Mouse (Mus musculus) heart, adult 2 months (tissue): ENCODE data around the gene Odf3l2. TPM values are rescaled to one million over a fixed set of nuclear protein-coding genes. Genes with fewer than 3 reads are reported as not detected.

Experiments used
- DNase-seq, 2 experiments: peaks; one replicate each; pipeline ENCODE4 v3.0.0; 2021
- H3K27ac ChIP-seq: fragments of 200-600 bp; 2 replicates; pipeline ENCODE4 v1.8.1; 2022
- H3K27me3 ChIP-seq: fragments of 200-500 bp; 2 replicates; pipeline ENCODE4 v1.6.1; 2012; ENCODE audit warnings: mild to moderate bottlenecking, low read length, inconsistent platforms, mixed read lengths; ENCODE audit not compliant: control insufficient read depth, insufficient read depth
- H3K36me3 ChIP-seq: fragments of 200-500 bp; 2 replicates; pipeline ENCODE4 v1.6.1; 2012; ENCODE audit warnings: low read length, inconsistent platforms; ENCODE audit not compliant: control insufficient read depth, insufficient read depth
- H3K4me1 ChIP-seq: fragments of 200-500 bp; 2 replicates; pipeline ENCODE4 v1.6.1; 2011; ENCODE audit warnings: low read length; ENCODE audit not compliant: control insufficient read depth, insufficient read depth
- H3K4me3 ChIP-seq: fragments of 200-600 bp; 2 replicates; pipeline ENCODE4 v1.8.1; 2022
- H3K79me2 ChIP-seq: fragments of 200-500 bp; replicated peaks from 2 replicates; pipeline ENCODE4 v1.6.1; 2012; ENCODE audit warnings: mild to moderate bottlenecking, inconsistent platforms, low read length, moderate library complexity, mixed read lengths; ENCODE audit not compliant: control insufficient read depth, insufficient read depth
- H3K9ac ChIP-seq: fragments of 200-500 bp; 2 replicates; pipeline ENCODE4 v1.6.1; 2012; ENCODE audit warnings: low read depth, mild to moderate bottlenecking, control low read depth, inconsistent platforms, low read length, mixed read lengths
- CTCF ChIP-seq: fragments of 200-600 bp; IDR thresholded peaks from 2 replicates; pipeline ENCODE4 v1.8.1; 2022; ENCODE audit warnings: antibody characterized with exemption, mild to moderate bottlenecking, moderate library complexity
- EP300 ChIP-seq: fragments of 200-500 bp; IDR thresholded peaks from 2 replicates; pipeline ENCODE4 v1.6.1; 2011; ENCODE audit warnings: low read depth, low read length, control low read depth; ENCODE audit not compliant: insufficient read depth
- POLR2A ChIP-seq: fragments of 200-500 bp; IDR thresholded peaks from 2 replicates; pipeline ENCODE4 v1.6.1; 2011; ENCODE audit warnings: mild to moderate bottlenecking, low read depth, low read length, control low read depth; ENCODE audit not compliant: insufficient read depth
- WGBS: fragments of 180-500 bp; shearing (Covaris S2); methylation state at CpG from one replicate; pipeline ENCODE4 v1.1.7; 2018; 5-methylcytosine and 5-hydroxymethylcytosine counted together
- intact Hi-C: fragments of 180-260 bp; cut with DNase I; formaldehyde crosslinking; loops from one replicate; pipeline ENCODE4 v1.15.1; 2025
- long read RNA-seq: library from polyadenylated mRNA; stranded (forward); transcript quantifications from one replicate; pipeline ENCODE4 v2.0.0, GENCODE M21; 2021
- polyA plus RNA-seq: library from polyadenylated mRNA; depleted of rRNA; stranded (reverse); fragments of >200 nt; gene quantifications from 2 replicates; pipeline ENCODE4 v1.2.3, GENCODE M21; 2012; rRNA removed
- total RNA-seq, 2 experiments: library from RNA; stranded (reverse); gene quantifications; 2 replicates each; pipeline ENCODE4 v1.2.3; 2021

The Odf3l2 gene
- not detected for total RNA-seq
- not detected in 2 replicates for polyA plus RNA-seq
- long read RNA-seq = 0 reads

DNA sequence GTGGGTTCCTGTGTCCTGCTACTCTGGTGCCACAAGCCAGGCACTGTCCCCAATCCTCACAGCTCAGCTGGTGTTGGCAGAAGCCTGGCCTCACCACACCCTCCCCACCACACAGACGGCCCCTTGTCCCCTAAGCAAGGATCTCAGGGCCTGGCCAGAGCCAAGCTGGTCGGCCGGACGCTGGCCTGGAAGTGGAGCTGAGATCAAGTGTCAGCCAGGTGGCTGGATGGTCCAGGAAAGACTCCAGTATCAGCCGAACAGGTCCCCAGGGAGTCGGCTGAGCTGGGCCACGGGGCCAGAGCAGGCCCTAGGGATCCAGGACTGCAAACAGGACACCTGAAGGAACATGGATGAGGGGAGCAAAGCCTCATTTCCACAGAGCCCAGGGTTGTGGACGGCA, at the start of gene Odf3l2:
Gene Odf3l2 (minus strand): TSS at position 28 of the 400 bp plus-strand sequence.
- TF ChIP-seq POLR2A (no peak), CTCF (no peak), EP300 (no peak)
- Histone ChIP-seq H3K4me1 (no peaks in the 10 kb centered on the region), H3K79me2 (no peaks in the 10 kb centered on the region), H3K27me3 (no peaks in the 10 kb centered on the region), H3K27ac (no peak within 1 kb of the TSS), H3K36me3 (no peaks in the 10 kb centered on the region), H3K4me3 (no peak within 1 kb of the TSS), H3K9ac (no peak within 1 kb of the TSS)
- WGBS = 56% methylated on average over 8 of the region's 8 CpGs
- no peak for DNase-seq
- intact Hi-C loops = no loop called here

DNA sequence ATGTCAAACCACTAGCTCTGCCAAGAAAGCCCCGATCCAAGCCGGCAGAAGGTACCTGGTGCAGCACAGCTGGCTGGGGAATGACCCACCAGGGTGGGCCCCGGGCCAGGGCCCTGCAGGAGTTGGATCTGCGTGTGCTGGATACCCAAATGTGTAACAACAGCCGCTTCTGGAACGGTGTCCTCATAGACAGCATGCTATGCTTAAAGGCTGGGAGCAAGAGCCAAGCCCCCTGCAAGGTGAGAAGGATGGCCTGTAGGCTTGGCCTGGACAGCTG, 48.8 kb upstream of the Odf3l2 start:
- H3K4me3 ChIP-seq = no peak overlapping the region
- H3K27ac ChIP-seq = peak overlapping the region; percentile 85
- H3K36me3 ChIP-seq = no peaks in the 10 kb centered on the region
- peaks cover 13% of the 10 kb centered on the region for H3K4me1 ChIP-seq
- H3K9ac ChIP-seq = peak overlapping the region; percentile 27
- WGBS = 56% methylated on average over 6 of the region's 6 CpGs
- DNase-seq = no peak
- no peaks in the 10 kb centered on the region for H3K79me2 ChIP-seq
- no peak for TF ChIP-seq CTCF
- TF ChIP-seq EP300 = no peak
- H3K27me3 ChIP-seq = no peaks in the 10 kb centered on the region
- intact Hi-C loops = loop anchor here (2.0 kb wide), 1 partner anchor 94 kb away; no protein-coding TSS in a partner anchor

DNA sequence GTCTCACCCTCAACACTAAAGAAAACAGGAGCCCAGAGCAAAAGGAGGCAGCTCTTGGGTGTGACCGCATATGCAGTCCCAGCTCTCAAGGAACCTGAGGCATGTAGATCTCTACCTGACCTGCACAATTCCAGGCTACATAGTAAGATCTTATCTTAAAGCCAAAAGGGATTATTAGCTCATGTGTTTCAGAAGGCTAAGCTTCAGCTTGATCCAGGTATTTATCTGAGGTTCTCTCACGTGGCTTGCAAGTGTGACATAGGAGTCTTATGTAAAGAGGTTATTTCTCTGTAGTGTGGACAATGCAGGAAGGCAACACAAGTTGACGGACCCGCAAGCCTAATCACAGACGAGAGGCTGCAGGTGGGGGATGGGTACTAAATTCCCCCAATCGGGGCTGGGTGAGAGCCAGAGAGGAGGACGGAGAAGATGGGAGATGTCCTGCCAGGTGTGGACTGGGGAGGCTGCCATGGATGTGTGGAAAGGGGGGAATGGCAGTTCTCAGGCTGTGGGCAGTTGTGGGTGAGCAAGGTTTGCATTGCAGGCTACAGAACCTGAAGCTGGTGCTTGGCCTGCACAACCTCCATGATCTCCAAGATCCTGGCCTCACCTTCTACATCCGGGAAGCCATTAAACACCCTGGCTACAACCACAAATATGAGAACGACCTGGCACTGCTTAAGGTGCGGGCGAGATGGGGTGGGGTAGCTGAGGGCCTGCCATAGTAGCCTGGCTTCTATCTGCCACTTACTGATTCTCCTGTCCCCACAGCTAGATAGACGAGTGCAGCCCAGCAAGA, 48.2 kb upstream of the Odf3l2 start:
- no peaks in the 10 kb centered on the region for H3K36me3 ChIP-seq
- no peak for DNase-seq
- H3K4me3 ChIP-seq = no peak overlapping the region
- peak overlapping the region; percentile 24; the same call in 1 of the 2 replicates for H3K9ac ChIP-seq
- H3K27ac ChIP-seq = peak overlapping the region; percentile 85
- 55% methylated on average over 12 of the region's 12 CpGs for WGBS
- H3K79me2 ChIP-seq = no peaks in the 10 kb centered on the region
- peaks cover 13% of the 10 kb centered on the region for H3K4me1 ChIP-seq
- intact Hi-C loops = loop anchor here (2.0 kb wide), 1 partner anchor 95 kb away; no protein-coding TSS in a partner anchor
- H3K27me3 ChIP-seq = no peaks in the 10 kb centered on the region
- no peak for TF ChIP-seq POLR2A

DNA sequence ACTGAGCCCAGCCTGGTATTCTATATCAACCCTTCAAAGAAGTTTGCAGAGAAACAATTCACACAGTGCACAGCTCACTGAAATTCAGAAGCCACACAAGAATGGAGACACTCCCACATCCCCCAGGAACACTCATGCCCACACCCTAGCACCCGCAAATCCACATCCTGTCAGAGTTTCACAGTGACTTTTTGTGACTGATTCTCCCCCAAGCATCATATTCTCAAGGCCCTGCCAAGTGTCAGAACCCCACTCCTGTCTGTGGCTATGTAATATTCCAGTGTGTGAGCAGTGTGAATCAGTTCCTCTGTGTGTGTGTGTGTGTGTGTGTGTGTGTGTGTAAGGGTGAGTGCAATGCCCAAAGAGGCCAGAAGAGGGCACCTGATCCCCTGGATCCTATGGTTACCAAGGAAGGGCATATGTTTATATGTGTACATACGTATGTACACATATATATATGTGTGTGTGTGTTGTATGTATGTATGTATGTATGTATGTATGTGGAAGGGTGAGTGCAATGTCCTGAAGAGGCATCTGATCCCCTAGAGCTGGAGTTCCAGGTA, 46.5 kb upstream of the Odf3l2 start:
- WGBS = 92% methylated on average over 2 of the region's 2 CpGs

DNA sequence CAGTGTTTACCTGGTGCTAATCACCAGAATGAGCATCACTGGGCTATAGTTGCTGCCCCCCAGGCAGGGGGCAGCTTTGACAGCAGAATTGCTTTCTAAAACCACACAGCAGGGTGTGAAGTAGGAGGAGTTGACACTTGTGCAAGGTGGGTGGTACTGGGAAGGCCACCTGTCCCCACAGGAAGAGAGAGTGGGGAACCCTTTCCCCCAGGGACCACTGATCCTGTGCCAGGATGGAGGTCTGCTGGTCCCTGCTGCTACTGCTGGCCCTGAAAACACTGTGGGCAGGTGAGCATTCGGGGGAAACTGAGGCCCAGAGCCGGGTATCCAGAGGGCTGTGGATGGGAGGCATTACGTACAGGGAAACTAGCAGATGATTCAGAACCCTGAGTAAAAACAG, 43.6 kb upstream of the Odf3l2 start:
- Histone ChIP-seq H3K36me3 (peaks cover 11% of the 10 kb centered on the region), H3K79me2 (no peaks in the 10 kb centered on the region; the same call in 1 of the 2 replicates), H3K27me3 (no peaks in the 10 kb centered on the region), H3K4me1 (peaks cover 13% of the 10 kb centered on the region), H3K27ac (no peak overlapping the region), H3K9ac (no peak overlapping the region), H3K4me3 (no peak overlapping the region)
- no peak for DNase-seq
- intact Hi-C loops = no loop called here
- TF ChIP-seq CTCF (no peak), EP300 (no peak)
- 86% methylated on average over 3 of the region's 3 CpGs for WGBS

More for the DNA sequence above, 46.5 kb upstream of the Odf3l2 start:
- no peak for DNase-seq
- intact Hi-C loops = no loop called here
- H3K79me2 ChIP-seq = no peaks in the 10 kb centered on the region
- peaks cover 14% of the 10 kb centered on the region for H3K4me1 ChIP-seq
- H3K27me3 ChIP-seq = no peaks in the 10 kb centered on the region
- H3K4me3 ChIP-seq = no peak overlapping the region
- no peak overlapping the region for H3K27ac ChIP-seq
- H3K36me3 ChIP-seq = peaks cover 5% of the 10 kb centered on the region
- TF ChIP-seq CTCF = no peak
- no peak for TF ChIP-seq EP300
- no peak for TF ChIP-seq POLR2A
- no peak overlapping the region for H3K9ac ChIP-seq

DNA sequence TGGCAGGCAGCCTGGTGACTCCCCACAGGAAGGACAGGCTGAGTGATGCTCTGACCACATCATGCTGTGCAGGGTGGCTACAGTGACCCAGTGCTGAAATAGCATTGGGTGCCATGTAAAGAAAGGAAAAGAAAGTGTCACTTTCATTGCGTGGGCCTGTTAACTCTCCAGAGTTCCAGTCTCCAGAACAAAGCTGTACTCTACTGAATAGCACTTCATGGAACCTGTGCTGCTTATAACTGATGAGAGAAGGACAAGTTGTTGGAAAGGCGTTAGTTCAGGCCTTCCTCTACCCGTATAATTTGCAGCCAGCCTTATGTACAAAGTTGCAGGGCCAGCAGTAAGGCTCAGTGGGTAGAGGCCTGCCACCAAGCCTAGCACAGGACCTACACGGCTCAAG, 43.2 kb upstream of the Odf3l2 start, which contains the start of gene Gzmm:
Gene Gzmm (plus strand): TSS at position 301 of the 400 bp plus-strand sequence.
- no peak within 1 kb of the TSS for H3K4me3 ChIP-seq
- 76% methylated on average over 4 of the region's 4 CpGs for WGBS
- H3K4me1 ChIP-seq = peaks cover 18% of the 10 kb centered on the region
- no peak within 1 kb of the TSS; the same call in 1 of the 2 replicates for H3K27ac ChIP-seq
- peaks cover 12% of the 10 kb centered on the region for H3K36me3 ChIP-seq
- no peak within 1 kb of the TSS for H3K9ac ChIP-seq
- no peaks in the 10 kb centered on the region for H3K27me3 ChIP-seq
- intact Hi-C loops = no loop called here
- H3K79me2 ChIP-seq = peaks cover under 1% of the 10 kb centered on the region; the same call in 1 of the 2 replicates
- DNase-seq = no peak
- no peak for TF ChIP-seq EP300
